Mouse (Mus musculus): ENCODE results near the gene Sema5b.

DNA sequence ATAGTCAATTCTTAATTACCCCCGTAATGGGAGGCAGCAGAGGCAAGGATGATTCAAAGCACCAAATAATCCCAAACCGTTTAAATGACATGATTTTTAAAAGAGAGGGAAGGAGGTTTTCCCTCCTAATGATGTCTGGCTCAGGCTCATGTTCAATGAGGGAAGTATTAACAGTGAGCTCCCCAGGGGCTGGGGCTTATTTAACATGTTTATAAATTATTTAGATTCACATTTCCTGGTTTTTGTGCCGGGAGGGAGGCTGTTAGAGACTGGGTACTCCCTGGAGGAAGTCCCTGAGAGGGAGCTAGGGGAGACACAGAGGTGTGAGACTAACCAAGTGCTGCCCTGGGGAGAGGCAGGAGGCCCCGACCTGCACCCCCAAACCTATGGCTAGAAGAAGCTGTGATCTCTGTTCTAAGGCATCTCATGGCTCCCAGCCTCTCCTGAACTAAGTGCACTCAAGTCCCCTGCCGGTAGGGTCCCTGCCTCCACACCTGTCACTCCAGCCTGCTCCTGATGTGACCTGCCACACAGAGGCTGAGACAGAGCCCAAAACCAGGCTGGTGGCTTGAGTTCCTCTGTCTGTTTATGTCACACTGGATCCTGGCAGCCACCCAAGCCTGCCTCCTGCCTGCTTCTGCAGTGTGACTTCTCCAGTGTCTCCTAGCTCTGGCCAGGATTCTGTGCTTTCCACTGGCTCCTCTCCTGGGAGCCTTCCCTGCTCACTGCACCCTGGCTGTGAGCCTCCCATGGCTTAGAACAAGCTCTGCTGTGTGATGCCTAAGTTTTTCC, 51.5 kb downstream of the Sema5b start:
- TF ChIP-seq MYOD1 (IDR thresholded peaks at IDR 0.05; ENCODE audit: control insufficient read depth in 1 of 3, insufficient read length in 2 of 3, low read depth in 2 of 3) (no peak), MAX (IDR thresholded peaks at IDR 0.05; ENCODE audit: low read depth) (no peak), POLR2A (IDR thresholded peaks at IDR 0.05; ENCODE audit: insufficient read length, low read depth) (no peak), POLR2AphosphoS2 (IDR thresholded peaks at IDR 0.05; ENCODE audit: insufficient read length, low read depth) (no peak), E2F4 (IDR thresholded peaks at IDR 0.05; ENCODE audit: insufficient read depth) (no peak), TCF12 (IDR thresholded peaks at IDR 0.05; ENCODE audit: insufficient read depth, poor library complexity, severe bottlenecking) (no peak), USF1 (IDR thresholded peaks at IDR 0.05; ENCODE audit: low read depth) (no peak)
